Mouse (Mus musculus) ovary, postnatal 14 days (tissue): Measurements from ENCODE around the gene Nell1.
"Not testable (repeated sequence)": the region's sequence is repeated elsewhere in the genome, so short reads cannot be mapped to it uniquely, and the experiment has no call there.

Experiments used
- DNase-seq: peaks from one replicate; pipeline ENCODE4 v3.0.0; 2022; ENCODE audit warnings: low spot score

The Nell1 gene

GRCm38 (mm10) chr7:49974841-49975440 lies at the start of gene Nell1:
Gene Nell1, plus strand, starts transcription at chr7:49974864.
- DNase-seq, result no peak

GRCm38 (mm10) chr7:49928571-49928970 lies 46.1 kb upstream of the Nell1 start:
- no peak for DNase-seq

- DNase-seq, result no peak
Measured at GRCm38 (mm10) chr7:49929999-49930398, 44.7 kb upstream of the Nell1 start.

GRCm38 (mm10) chr7:49933386-49934115 lies 41.1 kb upstream of the Nell1 start:
- not testable (repeated sequence) for DNase-seq

- no peak for DNase-seq
Measured at GRCm38 (mm10) chr7:49936821-49937220, 37.8 kb upstream of the Nell1 start.

- DNase-seq, result no peak
Measured at GRCm38 (mm10) chr7:49942023-49942422, 32.6 kb upstream of the Nell1 start.

GRCm38 (mm10) chr7:49942490-49942889 lies 32.2 kb upstream of the Nell1 start:
- no peak for DNase-seq

GRCm38 (mm10) chr7:49946691-49947090 lies 28.0 kb upstream of the Nell1 start:
- no peak for DNase-seq

GRCm38 (mm10) chr7:49953546-49954181 lies 21.0 kb upstream of the Nell1 start:
- DNase-seq, result no peak

- no peak for DNase-seq
Measured at GRCm38 (mm10) chr7:49954834-49955233, 19.8 kb upstream of the Nell1 start.

- no peak for DNase-seq
Measured at GRCm38 (mm10) chr7:49957142-49957541, 17.5 kb upstream of the Nell1 start.

- no peak for DNase-seq
Measured at GRCm38 (mm10) chr7:49963764-49964163, 10.9 kb upstream of the Nell1 start.

GRCm38 (mm10) chr7:49969516-49969915 lies 5.1 kb upstream of the Nell1 start:
- DNase-seq, result no peak

GRCm38 (mm10) chr7:49975441-49976121 lies 917 bp downstream of the Nell1 start:
- no peak for DNase-seq

- no peak for DNase-seq
Measured at GRCm38 (mm10) chr7:49981511-49982227, 7.0 kb downstream of the Nell1 start.

GRCm38 (mm10) chr7:49984698-49985097 lies 10.0 kb downstream of the Nell1 start:
- DNase-seq, result no peak

GRCm38 (mm10) chr7:49985947-49986346 lies 11.3 kb downstream of the Nell1 start:
- no peak for DNase-seq

- no peak for DNase-seq
Measured at GRCm38 (mm10) chr7:49999321-49999720, 24.7 kb downstream of the Nell1 start.

- DNase-seq, result no peak
Measured at GRCm38 (mm10) chr7:50005268-50005667, 30.6 kb downstream of the Nell1 start.

- DNase-seq, result no peak
Measured at GRCm38 (mm10) chr7:50035187-50036153, 60.8 kb downstream of the Nell1 start.

- no peak for DNase-seq
Measured at GRCm38 (mm10) chr7:50041112-50041511, 66.4 kb downstream of the Nell1 start.
